Mouse (Mus musculus): ENCODE measurements at regions not wholly inside any gene's neighbourhood (a gene's known extent, or its start where the extent isn't known, plus 50 kb on each side); places are given as distances from the start of the nearest gene placed in this dataset.

- no peak for ATAC-seq (ENCODE audit: low FRiP score)
- Histone ChIP-seq H3K9ac (ENCODE audit: low read depth, low read length) (no peak overlapping the region), H3K4me1 (replicated peaks; ENCODE audit: control insufficient read depth, insufficient read depth, low read length) (no peaks in the 10 kb centered on the region), H3K4me3 (ENCODE audit: low read depth, low read length) (no peak overlapping the region), H3K9me3 (ENCODE audit: control insufficient read depth, low read length) (no peaks in the 10 kb centered on the region), H3K36me3 (ENCODE audit: control insufficient read depth, insufficient read depth, low read length) (no peaks in the 10 kb centered on the region; the same call in 1 of the 2 replicates), H3K4me2 (replicated peaks; ENCODE audit: low read depth, low read length) (no peak overlapping the region), H3K27ac (ENCODE audit: low read depth, low read length) (no peak overlapping the region), H3K27me3 (ENCODE audit: control insufficient read depth, insufficient read depth, low read length) (no peaks in the 10 kb centered on the region)
- DNase-seq (ENCODE audit: low spot score) = no peak
- WGBS = 71% methylated on average over 5 of the region's 5 CpGs
These were observed 66.0 kb downstream of the Nr2f2 start for GRCm38 (mm10) chr7:70300516-70300915.

GRCm38 (mm10) chr7:70291431-70291830, 75.1 kb downstream of the Nr2f2 start:
- H3K4me3 ChIP-seq (ENCODE audit: low read depth, low read length) = no peak overlapping the region
- H3K27ac ChIP-seq (ENCODE audit: low read depth, low read length) = no peak overlapping the region
- H3K9ac ChIP-seq (ENCODE audit: low read depth, low read length) = no peak overlapping the region
- no peak for ATAC-seq (ENCODE audit: low FRiP score)
- no peak overlapping the region for H3K4me2 ChIP-seq (replicated peaks; ENCODE audit: low read depth, low read length)
- DNase-seq (ENCODE audit: low spot score) = no peak
- peaks cover 24% of the 10 kb centered on the region for H3K27me3 ChIP-seq (ENCODE audit: control insufficient read depth, insufficient read depth, low read length)
- no peaks in the 10 kb centered on the region for H3K36me3 ChIP-seq (ENCODE audit: control insufficient read depth, insufficient read depth, low read length)
- H3K9me3 ChIP-seq (ENCODE audit: control insufficient read depth, low read length) = no peaks in the 10 kb centered on the region
- 95% methylated on average over 6 of the region's 6 CpGs for WGBS
- peaks cover 3% of the 10 kb centered on the region; the same call in 1 of the 2 replicates for H3K4me1 ChIP-seq (replicated peaks; ENCODE audit: control insufficient read depth, insufficient read depth, low read length)

GRCm38 (mm10) chr7:70290733-70291320, 75.7 kb downstream of the Nr2f2 start:
- Histone ChIP-seq H3K9me3 (ENCODE audit: control insufficient read depth, low read length) (no peaks in the 10 kb centered on the region), H3K4me3 (ENCODE audit: low read depth, low read length) (no peak overlapping the region), H3K4me1 (replicated peaks; ENCODE audit: control insufficient read depth, insufficient read depth, low read length) (peaks cover 3% of the 10 kb centered on the region; the same call in 1 of the 2 replicates), H3K9ac (ENCODE audit: low read depth, low read length) (no peak overlapping the region), H3K4me2 (replicated peaks; ENCODE audit: low read depth, low read length) (no peak overlapping the region), H3K36me3 (ENCODE audit: control insufficient read depth, insufficient read depth, low read length) (no peaks in the 10 kb centered on the region), H3K27me3 (ENCODE audit: control insufficient read depth, insufficient read depth, low read length) (peaks cover 27% of the 10 kb centered on the region), H3K27ac (ENCODE audit: low read depth, low read length) (no peak overlapping the region)
- DNase-seq (ENCODE audit: low spot score) (no peak), ATAC-seq (ENCODE audit: low FRiP score) (no peak)
- WGBS = 68% methylated on average over 8 of the region's 8 CpGs

- ATAC-seq (ENCODE audit: low FRiP score) = no peak
- Histone ChIP-seq H3K27ac (ENCODE audit: low read depth, low read length) (no peak overlapping the region), H3K27me3 (ENCODE audit: control insufficient read depth, insufficient read depth, low read length) (peaks cover 32% of the 10 kb centered on the region), H3K9ac (ENCODE audit: low read depth, low read length) (no peak overlapping the region), H3K36me3 (ENCODE audit: control insufficient read depth, insufficient read depth, low read length) (no peaks in the 10 kb centered on the region), H3K9me3 (ENCODE audit: control insufficient read depth, low read length) (no peaks in the 10 kb centered on the region), H3K4me1 (replicated peaks; ENCODE audit: control insufficient read depth, insufficient read depth, low read length) (peaks cover 3% of the 10 kb centered on the region; the same call in 1 of the 2 replicates), H3K4me2 (replicated peaks; ENCODE audit: low read depth, low read length) (no peak overlapping the region), H3K4me3 (ENCODE audit: low read depth, low read length) (no peak overlapping the region)
- WGBS = 57% methylated on average over 6 of the region's 6 CpGs
- no peak for DNase-seq (ENCODE audit: low spot score)
These were observed 76.3 kb downstream of the Nr2f2 start for GRCm38 (mm10) chr7:70290277-70290676.

- no peak overlapping the region for H3K27ac ChIP-seq (ENCODE audit: low read depth, low read length)
- H3K4me1 ChIP-seq (replicated peaks; ENCODE audit: control insufficient read depth, insufficient read depth, low read length) = peaks cover 3% of the 10 kb centered on the region; the same call in 1 of the 2 replicates
- no peak overlapping the region for H3K4me2 ChIP-seq (replicated peaks; ENCODE audit: low read depth, low read length)
- no peaks in the 10 kb centered on the region for H3K9me3 ChIP-seq (ENCODE audit: control insufficient read depth, low read length)
- H3K27me3 ChIP-seq (ENCODE audit: control insufficient read depth, insufficient read depth, low read length) = peaks cover 44% of the 10 kb centered on the region
- H3K36me3 ChIP-seq (ENCODE audit: control insufficient read depth, insufficient read depth, low read length) = no peaks in the 10 kb centered on the region
- H3K4me3 ChIP-seq (ENCODE audit: low read depth, low read length) = no peak overlapping the region
- no peak for DNase-seq (ENCODE audit: low spot score)
- H3K9ac ChIP-seq (ENCODE audit: low read depth, low read length) = no peak overlapping the region
- no peak for ATAC-seq (ENCODE audit: low FRiP score)
- 12% methylated on average over 5 of the region's 5 CpGs for WGBS
These were observed 77.9 kb downstream of the Nr2f2 start for GRCm38 (mm10) chr7:70288621-70289020.

GRCm38 (mm10) chr7:70287891-70288421, 78.6 kb downstream of the Nr2f2 start:
- Histone ChIP-seq H3K9me3 (ENCODE audit: control insufficient read depth, low read length) (no peaks in the 10 kb centered on the region), H3K9ac (ENCODE audit: low read depth, low read length) (0 out of 2 replicates have a peak overlapping the region, but pooled peaks have one; percentile 8), H3K4me2 (replicated peaks; ENCODE audit: low read depth, low read length) (peak overlapping the region; percentile 49), H3K4me1 (replicated peaks; ENCODE audit: control insufficient read depth, insufficient read depth, low read length) (peaks cover 3% of the 10 kb centered on the region; the same call in 1 of the 2 replicates), H3K4me3 (ENCODE audit: low read depth, low read length) (peak overlapping the region; percentile 17), H3K27ac (ENCODE audit: low read depth, low read length) (no peak overlapping the region), H3K36me3 (ENCODE audit: control insufficient read depth, insufficient read depth, low read length) (no peaks in the 10 kb centered on the region), H3K27me3 (ENCODE audit: control insufficient read depth, insufficient read depth, low read length) (peaks cover 50% of the 10 kb centered on the region)
- ATAC-seq (ENCODE audit: low FRiP score) (no peak), DNase-seq (ENCODE audit: low spot score) (peak; percentile 56)
- 0% methylated on average over 29 of the region's 29 CpGs for WGBS

GRCm38 (mm10) chr7:70286836-70287355, 79.6 kb downstream of the Nr2f2 start:
- WGBS = 3% methylated on average over 14 of the region's 14 CpGs
- peaks cover 6% of the 10 kb centered on the region; the same call in 1 of the 2 replicates for H3K4me1 ChIP-seq (replicated peaks; ENCODE audit: control insufficient read depth, insufficient read depth, low read length)
- no peak overlapping the region for H3K4me2 ChIP-seq (replicated peaks; ENCODE audit: low read depth, low read length)
- ATAC-seq (ENCODE audit: low FRiP score) (no peak), DNase-seq (ENCODE audit: low spot score) (peak; percentile 48)
- no peaks in the 10 kb centered on the region for H3K36me3 ChIP-seq (ENCODE audit: control insufficient read depth, insufficient read depth, low read length)
- H3K9me3 ChIP-seq (ENCODE audit: control insufficient read depth, low read length) = no peaks in the 10 kb centered on the region
- H3K4me3 ChIP-seq (ENCODE audit: low read depth, low read length) = no peak overlapping the region
- no peak overlapping the region for H3K9ac ChIP-seq (ENCODE audit: low read depth, low read length)
- H3K27me3 ChIP-seq (ENCODE audit: control insufficient read depth, insufficient read depth, low read length) = peaks cover 58% of the 10 kb centered on the region
- H3K27ac ChIP-seq (ENCODE audit: low read depth, low read length) = no peak overlapping the region

GRCm38 (mm10) chr7:70285344-70285743, 81.2 kb downstream of the Nr2f2 start:
- 7% methylated on average over 3 of the region's 3 CpGs for WGBS
- no peak for ATAC-seq (ENCODE audit: low FRiP score)
- Histone ChIP-seq H3K9me3 (ENCODE audit: control insufficient read depth, low read length) (no peaks in the 10 kb centered on the region), H3K4me3 (ENCODE audit: low read depth, low read length) (no peak overlapping the region), H3K4me2 (replicated peaks; ENCODE audit: low read depth, low read length) (no peak overlapping the region), H3K36me3 (ENCODE audit: control insufficient read depth, insufficient read depth, low read length) (no peaks in the 10 kb centered on the region), H3K4me1 (replicated peaks; ENCODE audit: control insufficient read depth, insufficient read depth, low read length) (peaks cover 10% of the 10 kb centered on the region), H3K27ac (ENCODE audit: low read depth, low read length) (no peak overlapping the region), H3K9ac (ENCODE audit: low read depth, low read length) (no peak overlapping the region), H3K27me3 (ENCODE audit: control insufficient read depth, insufficient read depth, low read length) (peaks cover 67% of the 10 kb centered on the region)
- no peak for DNase-seq (ENCODE audit: low spot score)

- WGBS = 0% methylated on average over 1 of the region's 1 CpGs
- H3K4me1 ChIP-seq (replicated peaks; ENCODE audit: control insufficient read depth, insufficient read depth, low read length) = peaks cover 13% of the 10 kb centered on the region
These were observed 82.7 kb downstream of the Nr2f2 start for GRCm38 (mm10) chr7:70283836-70284235.

More at GRCm38 (mm10) chr7:70283836-70284235, 82.7 kb downstream of the Nr2f2 start:
- no peak overlapping the region for H3K4me3 ChIP-seq (ENCODE audit: low read depth, low read length)
- H3K27ac ChIP-seq (ENCODE audit: low read depth, low read length) = no peak overlapping the region
- no peak for ATAC-seq (ENCODE audit: low FRiP score)
- H3K36me3 ChIP-seq (ENCODE audit: control insufficient read depth, insufficient read depth, low read length) = no peaks in the 10 kb centered on the region
- H3K27me3 ChIP-seq (ENCODE audit: control insufficient read depth, insufficient read depth, low read length) = peaks cover 73% of the 10 kb centered on the region
- H3K9me3 ChIP-seq (ENCODE audit: control insufficient read depth, low read length) = no peaks in the 10 kb centered on the region
- H3K4me2 ChIP-seq (replicated peaks; ENCODE audit: low read depth, low read length) = no peak overlapping the region
- no peak for DNase-seq (ENCODE audit: low spot score)
- no peak overlapping the region for H3K9ac ChIP-seq (ENCODE audit: low read depth, low read length)

Data from hindbrain, embryonic 11.5 days (tissue).